Comparison of ENCODE assay signal across 9 mouse cellular contexts in the genomic region with DNA sequence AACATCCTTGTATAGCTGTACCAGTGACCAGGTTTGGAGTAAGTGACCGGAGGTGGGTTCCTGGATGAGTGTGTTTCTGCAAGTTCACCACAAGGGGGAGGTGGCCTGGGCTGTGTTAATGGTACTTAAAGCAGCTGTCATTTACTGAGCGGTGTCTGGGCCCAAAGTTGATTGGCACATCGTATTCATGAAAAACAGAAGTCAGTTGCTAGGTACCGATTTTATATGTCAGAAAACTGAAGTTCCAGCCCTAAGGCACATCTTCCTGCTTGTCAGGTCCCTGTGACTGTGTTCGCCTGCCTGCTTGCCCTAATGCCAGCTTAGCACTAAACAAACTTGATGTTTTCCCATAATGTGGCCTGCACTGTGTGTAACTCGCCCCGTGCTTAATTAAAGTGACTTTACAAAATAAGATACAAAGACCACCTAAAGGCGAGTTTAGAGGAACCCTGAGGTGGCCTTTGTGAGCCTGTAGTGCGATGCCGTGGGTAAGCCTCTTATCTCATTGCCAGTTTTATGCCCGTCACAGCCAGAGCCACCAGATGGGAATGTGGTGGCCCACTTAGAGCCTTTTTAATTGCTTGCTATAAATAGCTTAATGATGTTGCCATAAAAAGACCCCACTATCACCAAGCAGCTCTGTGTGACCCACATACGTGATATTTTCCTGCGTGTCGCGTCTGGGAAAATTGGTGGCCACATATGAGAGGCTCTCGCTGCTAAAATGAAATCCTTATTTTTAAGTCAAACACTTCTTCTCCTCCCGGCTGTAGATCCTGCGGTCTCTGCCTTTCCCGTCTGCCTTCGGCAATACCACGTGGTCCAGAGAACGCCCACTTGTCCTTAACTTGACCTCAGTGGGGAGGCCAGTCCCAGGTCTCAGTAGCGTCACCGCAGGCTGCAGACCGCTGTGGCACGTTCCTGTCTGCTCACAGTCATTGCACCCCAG.
DNase-seq lines count a peak whose midpoint lies in the region; ATAC-seq and TF ChIP-seq lines count a peak whose summit lies in the region.
"Had no signal": no experiment of that assay in that cellular context is flagged by ENCODE, and none has a peak within 500 bp of the region (broad histone marks: within the 10 kb centered on the region; RNA-seq: fewer than 3 reads in every experiment).

No protein-coding gene starts in this region.

- H3K27ac ChIP-seq in forebrain, embryonic 13.5 days = no peak overlapping the region
- H3K27ac ChIP-seq in forebrain, embryonic 12.5 days = no peak overlapping the region
- H3K27ac ChIP-seq in ES-Bruce4 (ENCODE audit: insufficient read depth, low read length) = no peak overlapping the region
- no peak overlapping the region for H3K27ac ChIP-seq in midbrain, embryonic 14.5 days (replicated peaks; ENCODE audit: low read depth, low read length)

- no peaks in the 10 kb centered on the region for H3K27me3 ChIP-seq in forebrain, embryonic 13.5 days
- H3K27me3 ChIP-seq in forebrain, embryonic 12.5 days = no peaks in the 10 kb centered on the region
- no peaks in the 10 kb centered on the region for H3K27me3 ChIP-seq in ES-Bruce4 (ENCODE audit: control insufficient read depth, insufficient read depth, low read length, poor library complexity, severe bottlenecking)
- no peaks in the 10 kb centered on the region for H3K27me3 ChIP-seq in midbrain, embryonic 14.5 days (ENCODE audit: control insufficient read depth, insufficient read depth, low read length)
- H3K27me3 ChIP-seq: CH12.LX had no signal

- 0 out of 2 replicates have a peak, but pooled peaks have one; percentile 48 for ATAC-seq in forebrain, embryonic 13.5 days
- no peak for ATAC-seq in forebrain, embryonic 12.5 days (ENCODE audit: low FRiP score)
- ATAC-seq in midbrain, embryonic 14.5 days (ENCODE audit: low FRiP score, low TSS enrichment) = no peak; the same call in 1 of the 2 replicates

- TF ChIP-seq CTCF in ES-Bruce4 (IDR thresholded peaks at IDR 0.05; ENCODE audit: low read depth, low read length) = peak; percentile 51

- no peak overlapping the region for H3K9ac ChIP-seq in forebrain, embryonic 13.5 days
- H3K9ac ChIP-seq in forebrain, embryonic 12.5 days = no peak overlapping the region
- no peak overlapping the region for H3K9ac ChIP-seq in ES-Bruce4 (ENCODE audit: low read depth, poor library complexity, severe bottlenecking)
- H3K9ac ChIP-seq in midbrain, embryonic 14.5 days (replicated peaks; ENCODE audit: low read length) = no peak overlapping the region

- TF ChIP-seq EP300 in ES-Bruce4 (IDR thresholded peaks at IDR 0.05; ENCODE audit: insufficient read depth, low read depth, low read length) = no peak

- intact Hi-C loops in heart, postnatal 36 days (cut with DNase I) = no loop called here

- no peaks in the 10 kb centered on the region for H3K4me1 ChIP-seq in forebrain, embryonic 13.5 days
- H3K4me1 ChIP-seq in forebrain, embryonic 12.5 days = 0 out of 2 replicates have a peak, but pooled peaks cover 8% of the 10 kb centered on the region
- H3K4me1 ChIP-seq in ES-Bruce4 (ENCODE audit: control insufficient read depth, insufficient read depth, low read length) = no peaks in the 10 kb centered on the region
- no peaks in the 10 kb centered on the region for H3K4me1 ChIP-seq in midbrain, embryonic 14.5 days (ENCODE audit: control insufficient read depth, insufficient read depth, low read length)

- no peak overlapping the region for H3K4me3 ChIP-seq in forebrain, embryonic 13.5 days
- no peak overlapping the region for H3K4me3 ChIP-seq in forebrain, embryonic 12.5 days (replicated peaks)
- no peak overlapping the region for H3K4me3 ChIP-seq in ES-Bruce4 (ENCODE audit: low read depth, low read length)
- no peak overlapping the region for H3K4me3 ChIP-seq in midbrain, embryonic 14.5 days (replicated peaks; ENCODE audit: low read depth, low read length)

- DNase-seq in embryo, embryonic 11 days = peak; percentile 67
- peak; percentile 15 to 18 for DNase-seq in heart, postnatal 36 days
- DNase-seq in midbrain, embryonic 14.5 days = peak; percentile 51
- no peak for DNase-seq in urinary bladder, adult 18-20 months (ENCODE audit: low spot score in 2 of 2)
- DNase-seq in thymus, postnatal 0 days (ENCODE audit: low spot score) = no peak

- H3K36me3 ChIP-seq in forebrain, embryonic 13.5 days (ENCODE audit: poor library complexity, severe bottlenecking) = no peaks in the 10 kb centered on the region
- no peaks in the 10 kb centered on the region for H3K36me3 ChIP-seq in forebrain, embryonic 12.5 days (replicated peaks)
- H3K36me3 ChIP-seq in ES-Bruce4 (ENCODE audit: control insufficient read depth, insufficient read depth, low read length, poor library complexity, severe bottlenecking) = no peaks in the 10 kb centered on the region
- no peaks in the 10 kb centered on the region for H3K36me3 ChIP-seq in midbrain, embryonic 14.5 days (ENCODE audit: control insufficient read depth, insufficient read depth, low read length)

- WGBS in forebrain, embryonic 13.5 days = 51% methylated on average over 26 of the region's 26 CpGs
- WGBS in forebrain, embryonic 12.5 days = 52% methylated on average over 26 of the region's 26 CpGs
- WGBS in midbrain, embryonic 14.5 days = 51% methylated on average over 26 of the region's 26 CpGs

- no peaks in the 10 kb centered on the region for H3K9me3 ChIP-seq in forebrain, embryonic 13.5 days (replicated peaks)
- H3K9me3 ChIP-seq in forebrain, embryonic 12.5 days = no peaks in the 10 kb centered on the region
- H3K9me3 ChIP-seq in ES-Bruce4 (replicated peaks; ENCODE audit: control insufficient read depth, insufficient read depth, low read length, poor library complexity, severe bottlenecking) = no peaks in the 10 kb centered on the region
- H3K9me3 ChIP-seq in midbrain, embryonic 14.5 days (ENCODE audit: control insufficient read depth, low read length) = no peaks in the 10 kb centered on the region

- H3K4me2 ChIP-seq in forebrain, embryonic 13.5 days = no peak overlapping the region
- no peak overlapping the region; the same call in 1 of the 2 replicates for H3K4me2 ChIP-seq in forebrain, embryonic 12.5 days
- no peak overlapping the region for H3K4me2 ChIP-seq in midbrain, embryonic 14.5 days (ENCODE audit: low read length)

- TF ChIP-seq POLR2A in ES-Bruce4 (IDR thresholded peaks at IDR 0.05; ENCODE audit: insufficient read depth, low read length) = no peak

Comparison
In these comparisons a context has a peak if more than half of its experiments do, and no peak if none do; other contexts are left out.
1. DNase-seq: peak in embryo, embryonic 11 days (single experiment), heart, postnatal 36 days (2 of 2) and midbrain, embryonic 14.5 days (single experiment); none in urinary bladder, adult 18-20 months (0 of 2) and thymus, postnatal 0 days (single experiment).